Mouse (Mus musculus) frontal cortex, postnatal 25 days (tissue): Measurements from ENCODE around the gene BC049352.

Experiments
- DNase-seq, 2 experiments: peaks; one replicate each; pipeline ENCODE4 v3.0.0; 2022; ENCODE audit warnings: low spot score in 2 of 2

Gene BC049352

GRCm38 (mm10) chr9:45299231-45300006 lies 117.6 kb downstream of the BC049352 start:
- DNase-seq: no peak
